Mouse (Mus musculus): ENCODE measurements around the gene Zdhhc1.

- TF ChIP-seq POU5F1 (IDR thresholded peaks at IDR 0.05; ENCODE audit: borderline replicate concordance, low read length) (no peak), CTCF (conservative IDR thresholded peaks at IDR 0.05; ENCODE audit: low read length) (no peak)
Measured at GRCm38 (mm10) chr8:105433021-105433420, 63.7 kb downstream of the Zdhhc1 start.

Data from E14TG2a.4 (cell line).